Mouse (Mus musculus) liver, embryonic 11.5 days (tissue): ENCODE data around the gene Mtg1. TPM values are rescaled to one million over a fixed set of nuclear protein-coding genes. Genes with fewer than 3 reads are reported as not detected.
A peak's percentile ranks its signal among the peaks of the same experiment; 100 is the strongest.

Source experiments
- ATAC-seq: fragments of 200-750 bp; cut with Nextera tagmentation; replicated peaks from 2 replicates; pipeline ENCODE4 v1.8.0; 2017; ENCODE audit warnings: moderate number of reproducible peaks, mild to moderate bottlenecking, moderate TSS enrichment, moderate library complexity; ENCODE audit not compliant: low FRiP score
- DNase-seq: peaks from one replicate; pipeline ENCODE4 v3.0.0-alpha.2; 2017; ENCODE audit warnings: low spot score
- H3K27ac ChIP-seq: fragments of 300-500 bp; sonication (generic); 2 replicates; pipeline ENCODE4 v1.5.1; 2014; ENCODE audit warnings: mild to moderate bottlenecking, low read depth, low read length, control low read depth
- H3K27me3 ChIP-seq: fragments of 300-500 bp; sonication (generic); replicated peaks from 2 replicates; pipeline ENCODE4 v1.6.1; 2014; ENCODE audit warnings: low read length, mixed read lengths; ENCODE audit not compliant: control insufficient read depth, insufficient read depth
- H3K36me3 ChIP-seq: fragments of 300-500 bp; sonication (generic); 2 replicates; pipeline ENCODE4 v1.6.1; 2014; ENCODE audit warnings: mild to moderate bottlenecking, low read length, moderate library complexity, mixed read lengths; ENCODE audit not compliant: control insufficient read depth, insufficient read depth
- H3K4me1 ChIP-seq: fragments of 300-500 bp; sonication (generic); replicated peaks from 2 replicates; pipeline ENCODE4 v1.6.1; 2014; ENCODE audit warnings: low read length, mixed read lengths; ENCODE audit not compliant: control insufficient read depth, insufficient read depth
- H3K4me2 ChIP-seq: fragments of 300-500 bp; sonication (generic); 2 replicates; pipeline ENCODE4 v1.6.1; 2014; ENCODE audit warnings: mild to moderate bottlenecking, control low read depth, moderate library complexity
- H3K4me3 ChIP-seq: fragments of 300-500 bp; sonication (generic); 2 replicates; pipeline ENCODE4 v1.5.1; 2014; ENCODE audit warnings: low read depth, low read length, control low read depth
- H3K9ac ChIP-seq: fragments of 300-500 bp; sonication (generic); 2 replicates; pipeline ENCODE4 v1.6.1; 2014; ENCODE audit warnings: low read depth, low read length, control low read depth
- H3K9me3 ChIP-seq: fragments of 300-500 bp; sonication (generic); 2 replicates; pipeline ENCODE4 v1.6.1; 2016; ENCODE audit warnings: low read length, inconsistent platforms, mixed read lengths; ENCODE audit not compliant: control insufficient read depth
- WGBS: fragments of 180-500 bp; shearing (Covaris S2); extraction: QIAGEN DNeasy Blood & Tissue Kit; methylation state at CpG from one replicate; pipeline ENCODE4 v1.1.7; 2014; 5-methylcytosine and 5-hydroxymethylcytosine counted together
- polyA plus RNA-seq: library from polyadenylated mRNA; unstranded; fragments of >200 nt; fragmentation: Nextera tagmentation; extraction: Ambion mirVana; gene quantifications from 2 replicates; pipeline ENCODE4 v1.2.1, GENCODE M21; 2014

Mtg1 gene
- polyA plus RNA-seq, 1 experiment from 2014 or later: 41.6 TPM

GRCm38 (mm10) chr7:140170863-140171262 lies 33.5 kb downstream of the Mtg1 start:
- no peak overlapping the region for H3K9ac ChIP-seq

GRCm38 (mm10) chr7:140172936-140173335 lies 35.6 kb downstream of the Mtg1 start, which contains the start of gene Olfr523:
Olfr523 (plus strand) TSS chr7:140173217.
- Histone ChIP-seq H3K27me3 (no peaks in the 10 kb centered on the region), H3K4me1 (no peaks in the 10 kb centered on the region), H3K9me3 (no peaks in the 10 kb centered on the region), H3K27ac (no peak within 1 kb of the TSS), H3K4me2 (no peak within 1 kb of the TSS), H3K4me3 (no peak within 1 kb of the TSS), H3K36me3 (no peaks in the 10 kb centered on the region), H3K9ac (no peak within 1 kb of the TSS)
- ATAC-seq (no peak), DNase-seq (no peak)
- WGBS: 59% methylated on average over 1 of the region's 1 CpGs

More at GRCm38 (mm10) chr7:140170863-140171262, 33.5 kb downstream of the Mtg1 start:
- Histone ChIP-seq H3K4me1 (no peaks in the 10 kb centered on the region), H3K9me3 (no peaks in the 10 kb centered on the region), H3K4me3 (no peak overlapping the region), H3K27me3 (no peaks in the 10 kb centered on the region), H3K27ac (no peak overlapping the region), H3K4me2 (no peak overlapping the region), H3K36me3 (no peaks in the 10 kb centered on the region)
- ATAC-seq (no peak), DNase-seq (no peak)
- 91% methylated on average over 3 of the region's 3 CpGs for WGBS

GRCm38 (mm10) chr7:140179176-140179575 lies 41.8 kb downstream of the Mtg1 start:
- no peak overlapping the region for H3K9ac ChIP-seq
- ATAC-seq (no peak), DNase-seq (no peak)
- H3K27ac ChIP-seq: no peak overlapping the region
- H3K27me3 ChIP-seq: no peaks in the 10 kb centered on the region
- WGBS: 85% methylated on average over 2 of the region's 2 CpGs
- no peak overlapping the region for H3K4me2 ChIP-seq
- H3K9me3 ChIP-seq: no peaks in the 10 kb centered on the region
- H3K4me1 ChIP-seq: no peaks in the 10 kb centered on the region
- no peaks in the 10 kb centered on the region for H3K36me3 ChIP-seq
- H3K4me3 ChIP-seq: no peak overlapping the region

GRCm38 (mm10) chr7:140180692-140181091 lies 43.3 kb downstream of the Mtg1 start:
- no peak for DNase-seq
- Histone ChIP-seq H3K27me3 (no peaks in the 10 kb centered on the region), H3K4me1 (no peaks in the 10 kb centered on the region), H3K27ac (no peak overlapping the region), H3K9ac (no peak overlapping the region), H3K9me3 (no peaks in the 10 kb centered on the region), H3K4me2 (no peak overlapping the region), H3K36me3 (no peaks in the 10 kb centered on the region), H3K4me3 (no peak overlapping the region)
- WGBS: 83% methylated on average over 2 of the region's 2 CpGs
- ATAC-seq: no peak

GRCm38 (mm10) chr7:140184206-140184605 lies 46.8 kb downstream of the Mtg1 start:
- no peak overlapping the region for H3K4me3 ChIP-seq
- H3K4me2 ChIP-seq: no peak overlapping the region
- H3K4me1 ChIP-seq: no peaks in the 10 kb centered on the region
- H3K9ac ChIP-seq: no peak overlapping the region
- no peak overlapping the region for H3K27ac ChIP-seq
- no peak for ATAC-seq
- 82% methylated on average over 4 of the region's 4 CpGs for WGBS
- DNase-seq: no peak
- H3K27me3 ChIP-seq: no peaks in the 10 kb centered on the region
- no peaks in the 10 kb centered on the region for H3K9me3 ChIP-seq
- H3K36me3 ChIP-seq: no peaks in the 10 kb centered on the region

- DNase-seq (no peak), ATAC-seq (0 out of 2 replicates have a peak, but pooled peaks have one; percentile 25)
- 64% methylated on average over 18 of the region's 18 CpGs for WGBS
Measured at GRCm38 (mm10) chr7:140186646-140187620, 49.6 kb downstream of the Mtg1 start.

GRCm38 (mm10) chr7:140187721-140188390 lies 50.5 kb downstream of the Mtg1 start:
- H3K4me2 ChIP-seq: no peak overlapping the region
- no peaks in the 10 kb centered on the region for H3K4me1 ChIP-seq
- 78% methylated on average over 7 of the region's 7 CpGs for whole genome bisulfite sequencing
- H3K27me3 ChIP-seq: no peaks in the 10 kb centered on the region
- H3K9me3 ChIP-seq: no peaks in the 10 kb centered on the region
- H3K27ac ChIP-seq: no peak overlapping the region
- no peak overlapping the region for H3K9ac ChIP-seq
- no peak for ATAC-seq
- no peak for DNase-seq
- H3K36me3 ChIP-seq: no peaks in the 10 kb centered on the region
- no peak overlapping the region for H3K4me3 ChIP-seq

More at GRCm38 (mm10) chr7:140186646-140187620, 49.6 kb downstream of the Mtg1 start:
- H3K4me3 ChIP-seq: no peak overlapping the region
- no peak overlapping the region for H3K4me2 ChIP-seq
- no peaks in the 10 kb centered on the region for H3K4me1 ChIP-seq
- H3K27me3 ChIP-seq: no peaks in the 10 kb centered on the region
- H3K36me3 ChIP-seq: no peaks in the 10 kb centered on the region
- H3K9ac ChIP-seq: no peak overlapping the region
- no peak overlapping the region for H3K27ac ChIP-seq
- no peaks in the 10 kb centered on the region for H3K9me3 ChIP-seq

GRCm38 (mm10) chr7:140188391-140189328 lies 51.3 kb downstream of the Mtg1 start:
- ATAC-seq (peak; percentile 68), DNase-seq (no peak)
- 48% methylated on average over 4 of the region's 4 CpGs for WGBS
- H3K4me1 ChIP-seq: no peaks in the 10 kb centered on the region
- H3K9me3 ChIP-seq: no peaks in the 10 kb centered on the region
- H3K27me3 ChIP-seq: no peaks in the 10 kb centered on the region
- H3K36me3 ChIP-seq: no peaks in the 10 kb centered on the region
- H3K4me3 ChIP-seq: no peak overlapping the region
- no peak overlapping the region for H3K4me2 ChIP-seq
- no peak overlapping the region for H3K27ac ChIP-seq
- no peak overlapping the region for H3K9ac ChIP-seq
